Mouse (Mus musculus) kidney, embryonic 16.5 days (tissue): Measurements from ENCODE around the gene Aph1a. TPM values are rescaled to one million over a fixed set of nuclear protein-coding genes. Genes with fewer than 3 reads are reported as not detected.

ENCODE experiments used
- ATAC-seq: fragments of 200-750 bp; cut with Nextera tagmentation; 2 replicates; pipeline ENCODE4 v1.8.0; 2017; ENCODE audit warnings: moderate TSS enrichment; ENCODE audit not compliant: low FRiP score, low TSS enrichment
- H3K27ac ChIP-seq: fragments of 300-500 bp; sonication (generic); 2 replicates; pipeline ENCODE4 v1.5.1; 2014; ENCODE audit warnings: low read length
- H3K27me3 ChIP-seq: fragments of 300-500 bp; sonication (generic); 2 replicates; pipeline ENCODE4 v1.6.1; 2014; ENCODE audit warnings: low read length, control low read depth, mixed read lengths; ENCODE audit not compliant: insufficient read depth
- H3K36me3 ChIP-seq: fragments of 300-500 bp; sonication (generic); 2 replicates; pipeline ENCODE4 v1.6.1; 2014; ENCODE audit warnings: low read length, control low read depth, mixed read lengths; ENCODE audit not compliant: insufficient read depth
- H3K4me1 ChIP-seq: fragments of 300-500 bp; sonication (generic); 2 replicates; pipeline ENCODE4 v1.6.1; 2014; ENCODE audit warnings: low read length, control low read depth, mixed read lengths; ENCODE audit not compliant: insufficient read depth
- H3K4me2 ChIP-seq: fragments of 300-500 bp; sonication (generic); replicated peaks from 2 replicates; pipeline ENCODE4 v1.6.1; 2014; ENCODE audit warnings: low read depth, low read length
- H3K4me3 ChIP-seq: fragments of 300-500 bp; sonication (generic); 2 replicates; pipeline ENCODE4 v1.5.1; 2014; ENCODE audit warnings: mild to moderate bottlenecking, low read length
- H3K9ac ChIP-seq: fragments of 300-500 bp; sonication (generic); replicated peaks from 2 replicates; pipeline ENCODE4 v1.6.1; 2014; ENCODE audit warnings: low read length
- H3K9me3 ChIP-seq: fragments of 300-500 bp; sonication (generic); 2 replicates; pipeline ENCODE4 v1.6.1; 2016; ENCODE audit warnings: low read length, control low read depth
- WGBS: fragments of 180-500 bp; shearing (Covaris S2); extraction: QIAGEN DNeasy Blood & Tissue Kit; methylation state at CpG from one replicate; pipeline ENCODE4 v1.1.7; 2014; 5-methylcytosine and 5-hydroxymethylcytosine counted together
- polyA plus RNA-seq: library from polyadenylated mRNA; unstranded; fragments of >200 nt; fragmentation: Nextera tagmentation; extraction: Ambion mirVana; gene quantifications from 2 replicates; pipeline ENCODE4 v1.2.1, GENCODE M21; 2015

The Aph1a gene
- polyA plus RNA-seq, 1 experiment from 2014 or later = 41.3 TPM

- Histone ChIP-seq H3K27ac (peak within 1 kb of the TSS; percentile 88), H3K9me3 (no peaks in the 10 kb centered on the region), H3K9ac (peak within 1 kb of the TSS; percentile 95), H3K4me1 (peaks cover 17% of the 10 kb centered on the region), H3K4me2 (peak within 1 kb of the TSS; percentile 81), H3K4me3 (peak within 1 kb of the TSS; percentile 93), H3K27me3 (no peaks in the 10 kb centered on the region), H3K36me3 (peaks cover 6% of the 10 kb centered on the region)
- ATAC-seq = peak; percentile 100
- under 1% methylated on average over 49 of the region's 49 CpGs for WGBS
Observed at GRCm38 (mm10) chr3:95928658-95929503, 35.1 kb downstream of the Aph1a start, which contains the start of gene Anp32e. Gene Anp32e, plus strand, starts transcription at chr3:95929246.

- peak overlapping the region; percentile 93 for H3K4me3 ChIP-seq
- peaks cover 17% of the 10 kb centered on the region for H3K4me1 ChIP-seq
- H3K36me3 ChIP-seq = peaks cover 15% of the 10 kb centered on the region
- WGBS = under 1% methylated on average over 105 of the region's 105 CpGs
- H3K27ac ChIP-seq = peak overlapping the region; percentile 85
- no peaks in the 10 kb centered on the region for H3K9me3 ChIP-seq
- no peaks in the 10 kb centered on the region for H3K27me3 ChIP-seq
- peak overlapping the region; percentile 79 for H3K4me2 ChIP-seq
- ATAC-seq = peak; percentile 13; the same call in 1 of the 2 replicates
- peak overlapping the region; percentile 95 for H3K9ac ChIP-seq
Observed at GRCm38 (mm10) chr3:95929581-95930470, 36.1 kb downstream of the Aph1a start.

DNA sequence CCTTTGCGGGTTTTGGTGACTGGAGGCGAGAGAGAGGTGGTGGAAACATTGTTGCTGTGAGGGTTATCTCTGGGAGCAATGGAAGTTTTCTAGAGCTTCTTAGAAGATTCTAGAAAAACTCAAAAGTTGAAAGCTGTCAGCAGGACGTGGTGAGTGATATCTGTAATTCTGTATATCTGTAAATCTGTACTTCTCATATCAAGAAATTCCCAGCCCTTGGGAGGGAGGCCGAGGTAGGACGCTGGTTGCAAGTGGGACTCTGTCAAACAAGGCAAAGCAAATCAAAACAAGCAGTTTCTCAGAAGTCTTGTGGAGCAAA is 36.7 kb downstream of the Aph1a start:
- no peaks in the 10 kb centered on the region for H3K9me3 ChIP-seq
- no peaks in the 10 kb centered on the region for H3K27me3 ChIP-seq
- H3K4me3 ChIP-seq = peak overlapping the region; percentile 93
- ATAC-seq = no peak
- 1% methylated on average over 5 of the region's 5 CpGs for WGBS
- peak overlapping the region; percentile 85 for H3K27ac ChIP-seq
- peaks cover 17% of the 10 kb centered on the region for H3K4me1 ChIP-seq
- peaks cover 20% of the 10 kb centered on the region for H3K36me3 ChIP-seq
- peak overlapping the region; percentile 95 for H3K9ac ChIP-seq
- peak overlapping the region; percentile 79 for H3K4me2 ChIP-seq

- Histone ChIP-seq H3K4me1 (peaks cover 17% of the 10 kb centered on the region), H3K9ac (no peak overlapping the region), H3K27me3 (no peaks in the 10 kb centered on the region), H3K4me3 (no peak overlapping the region), H3K4me2 (no peak overlapping the region), H3K27ac (no peak overlapping the region), H3K36me3 (peaks cover 22% of the 10 kb centered on the region), H3K9me3 (no peaks in the 10 kb centered on the region)
- WGBS = 93% methylated on average over 1 of the region's 1 CpGs
- no peak for ATAC-seq
Observed at GRCm38 (mm10) chr3:95931471-95931870, 37.7 kb downstream of the Aph1a start.

- Histone ChIP-seq H3K4me1 (peaks cover 17% of the 10 kb centered on the region), H3K36me3 (peaks cover 27% of the 10 kb centered on the region), H3K4me3 (no peak overlapping the region), H3K9ac (no peak overlapping the region), H3K27ac (no peak overlapping the region), H3K9me3 (no peaks in the 10 kb centered on the region), H3K27me3 (no peaks in the 10 kb centered on the region), H3K4me2 (no peak overlapping the region)
- ATAC-seq = no peak
- 46% methylated on average over 1 of the region's 1 CpGs for whole genome bisulfite sequencing
Observed at GRCm38 (mm10) chr3:95932157-95932556, 38.4 kb downstream of the Aph1a start.

DNA sequence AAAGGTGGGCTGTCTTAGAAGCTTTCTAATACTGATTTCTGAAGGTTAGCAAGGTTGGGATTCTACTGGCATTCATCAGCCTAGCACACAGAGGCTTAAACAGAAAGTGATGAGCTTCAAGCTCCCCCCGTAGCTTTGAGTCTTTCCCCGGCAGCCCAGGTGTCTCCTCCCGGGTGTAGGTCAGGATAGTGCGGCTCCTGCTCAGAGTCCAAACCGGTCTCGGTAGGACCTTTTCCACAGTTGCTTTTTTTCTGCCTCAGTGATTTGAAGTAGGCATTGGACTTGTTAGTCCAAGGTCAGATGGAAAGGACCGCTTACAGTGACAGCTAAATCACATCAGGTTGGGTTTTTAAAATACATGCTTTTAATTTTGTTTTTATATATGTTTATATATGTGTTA is 38.8 kb downstream of the Aph1a start:
- Histone ChIP-seq H3K27ac (no peak overlapping the region), H3K36me3 (peaks cover 32% of the 10 kb centered on the region), H3K4me1 (peaks cover 17% of the 10 kb centered on the region), H3K4me2 (no peak overlapping the region), H3K27me3 (no peaks in the 10 kb centered on the region), H3K4me3 (no peak overlapping the region), H3K9ac (no peak overlapping the region), H3K9me3 (no peaks in the 10 kb centered on the region)
- WGBS = 79% methylated on average over 7 of the region's 7 CpGs
- ATAC-seq = no peak

DNA sequence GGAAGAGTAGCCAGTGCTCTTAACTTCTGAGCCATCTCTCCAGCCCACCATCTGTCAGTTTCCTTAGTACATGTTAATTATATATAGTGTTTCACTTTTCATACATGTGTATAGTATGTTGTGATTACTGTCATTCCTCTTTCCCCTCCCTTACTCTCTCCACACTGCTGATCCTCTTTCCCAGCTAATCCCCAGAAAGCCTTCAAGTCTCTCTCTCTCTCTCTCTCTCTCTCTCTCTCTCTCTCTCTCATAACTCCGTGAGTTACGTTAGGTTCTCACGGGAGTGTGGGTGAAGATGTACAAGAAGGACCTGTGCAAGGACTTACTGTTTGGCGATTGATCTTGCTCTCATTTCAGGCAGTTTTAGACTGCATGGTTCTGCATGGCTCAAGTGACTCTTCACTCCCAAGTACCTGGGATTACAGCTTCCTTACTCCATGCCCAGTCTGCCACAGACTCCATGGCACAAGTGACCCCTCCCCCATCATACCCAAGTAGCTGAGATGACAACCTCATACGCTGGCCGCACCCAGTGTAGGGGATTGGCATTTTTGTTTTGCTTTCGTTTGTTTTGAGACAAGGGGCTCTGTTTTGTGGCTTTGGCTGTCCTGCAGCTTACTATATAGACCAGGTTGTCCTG is 39.5 kb downstream of the Aph1a start:
- 97% methylated on average over 7 of the region's 7 CpGs for WGBS
- Histone ChIP-seq H3K27ac (no peak overlapping the region), H3K4me1 (peaks cover 17% of the 10 kb centered on the region), H3K4me2 (no peak overlapping the region), H3K27me3 (no peaks in the 10 kb centered on the region), H3K9ac (no peak overlapping the region), H3K36me3 (peaks cover 38% of the 10 kb centered on the region), H3K9me3 (no peaks in the 10 kb centered on the region), H3K4me3 (no peak overlapping the region)
- ATAC-seq = no peak

DNA sequence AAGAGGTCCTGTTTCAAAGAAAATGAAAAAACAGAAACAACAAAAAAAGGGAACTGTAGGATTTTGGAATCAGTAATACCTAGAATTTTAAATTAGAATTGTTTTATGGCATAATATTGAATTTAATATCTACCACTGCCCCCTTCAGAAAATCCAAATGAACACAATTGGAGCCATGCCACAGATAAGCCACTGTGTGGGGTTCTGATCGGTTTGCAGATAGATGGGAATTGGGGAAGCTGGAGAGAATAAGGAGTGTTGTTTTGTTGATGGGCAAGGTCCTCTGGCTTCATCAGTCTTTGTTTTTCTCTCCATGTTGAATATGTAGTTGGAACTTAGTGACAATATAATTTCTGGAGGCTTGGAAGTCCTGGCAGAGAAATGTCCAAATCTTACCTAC is 40.7 kb downstream of the Aph1a start:
- H3K27me3 ChIP-seq = no peaks in the 10 kb centered on the region

DNA sequence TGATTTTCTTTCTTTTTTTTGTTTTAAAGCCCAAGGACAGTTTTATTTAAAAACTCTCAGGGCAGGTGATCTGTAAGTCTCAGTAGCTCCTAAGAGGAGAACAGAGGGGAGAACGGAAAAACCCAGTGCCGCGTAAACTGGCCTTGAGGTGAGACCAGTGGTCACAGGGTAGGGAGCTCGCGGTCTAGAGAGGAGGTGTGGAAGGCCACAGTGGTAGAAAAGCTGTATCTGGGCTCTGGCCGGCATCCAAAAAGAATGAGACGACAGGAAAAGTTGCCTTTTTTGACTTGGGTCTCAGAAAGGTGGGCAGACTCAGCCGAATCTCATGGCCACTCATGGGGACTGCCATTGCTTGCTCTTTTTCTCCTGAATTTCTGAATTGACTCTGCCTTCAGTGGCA is 44.4 kb downstream of the Aph1a start:
- no peak overlapping the region for H3K4me3 ChIP-seq
- H3K27ac ChIP-seq = no peak overlapping the region
- H3K4me2 ChIP-seq = no peak overlapping the region
- H3K9ac ChIP-seq = no peak overlapping the region
- H3K4me1 ChIP-seq = no peaks in the 10 kb centered on the region; the same call in 1 of the 2 replicates
- peaks cover 79% of the 10 kb centered on the region for H3K36me3 ChIP-seq
- H3K27me3 ChIP-seq = no peaks in the 10 kb centered on the region
- H3K9me3 ChIP-seq = no peaks in the 10 kb centered on the region
- ATAC-seq = no peak
- 93% methylated on average over 8 of the region's 8 CpGs for WGBS

More for the DNA sequence above, 40.7 kb downstream of the Aph1a start:
- H3K4me1 ChIP-seq = peaks cover 17% of the 10 kb centered on the region
- ATAC-seq = no peak
- H3K9me3 ChIP-seq = no peaks in the 10 kb centered on the region
- H3K4me3 ChIP-seq = no peak overlapping the region
- 93% methylated on average over 1 of the region's 1 CpGs for WGBS
- no peak overlapping the region for H3K9ac ChIP-seq
- H3K27ac ChIP-seq = no peak overlapping the region
- H3K4me2 ChIP-seq = no peak overlapping the region
- H3K36me3 ChIP-seq = peaks cover 48% of the 10 kb centered on the region
